Mouse (Mus musculus): ENCODE data around the gene Unc13b.

- TF ChIP-seq EP300 (IDR thresholded peaks at IDR 0.05) (no peak), CTCF (IDR thresholded peaks at IDR 0.05) (no peak)
Observed at GRCm38 (mm10) chr4:43209081-43209579, 150.4 kb downstream of the Unc13b start.

Data from lung, postnatal 0 days (tissue).